Mouse (Mus musculus) urinary bladder, postnatal 14 days (tissue): Measurements from ENCODE around the gene Qrich1.
A peak's percentile ranks its signal among the peaks of the same experiment; 100 is the strongest.

Experiments used
- DNase-seq: peaks from one replicate; pipeline ENCODE4 v3.0.0; 2021; ENCODE audit warnings: low spot score

Gene Qrich1

GRCm38 (mm10) chr9:108516380-108517251 is at the start of gene Qrich1:
TSS of gene Qrich1 (plus strand) at chr9:108516806.
- DNase-seq: peak; percentile 95

GRCm38 (mm10) chr9:108469430-108469829 is 47.2 kb upstream of the Qrich1 start:
- DNase-seq: no peak

GRCm38 (mm10) chr9:108469845-108470244 is 46.8 kb upstream of the Qrich1 start:
- DNase-seq: no peak

- DNase-seq: no peak
Measured at GRCm38 (mm10) chr9:108474528-108474927, 42.1 kb upstream of the Qrich1 start.

- DNase-seq: peak; percentile 81
Measured at GRCm38 (mm10) chr9:108478638-108479156, 37.9 kb upstream of the Qrich1 start.

GRCm38 (mm10) chr9:108479241-108479640 is 37.4 kb upstream of the Qrich1 start:
- no peak for DNase-seq

GRCm38 (mm10) chr9:108479721-108480351 is 36.8 kb upstream of the Qrich1 start, which contains the start of gene Lamb2:
TSS of gene Lamb2 (plus strand) at chr9:108479736.
- peak; percentile 33 for DNase-seq

- no peak for DNase-seq
Measured at GRCm38 (mm10) chr9:108480813-108481519, 35.6 kb upstream of the Qrich1 start.

GRCm38 (mm10) chr9:108481520-108482210 is 34.9 kb upstream of the Qrich1 start:
- DNase-seq: no peak

- DNase-seq: no peak
Measured at GRCm38 (mm10) chr9:108483051-108483790, 33.4 kb upstream of the Qrich1 start.

GRCm38 (mm10) chr9:108484021-108484420 is 32.6 kb upstream of the Qrich1 start:
- DNase-seq: no peak

GRCm38 (mm10) chr9:108485301-108485875 is 31.2 kb upstream of the Qrich1 start:
- DNase-seq: no peak

- DNase-seq: no peak
Measured at GRCm38 (mm10) chr9:108486973-108487530, 29.6 kb upstream of the Qrich1 start.

GRCm38 (mm10) chr9:108488403-108488802 is 28.2 kb upstream of the Qrich1 start:
- DNase-seq: no peak

GRCm38 (mm10) chr9:108489215-108489614 is 27.4 kb upstream of the Qrich1 start:
- DNase-seq: no peak

GRCm38 (mm10) chr9:108489702-108490558 is 26.7 kb upstream of the Qrich1 start:
- DNase-seq: no peak

GRCm38 (mm10) chr9:108490559-108491285 is 25.9 kb upstream of the Qrich1 start, which contains the start of gene Usp19:
TSS of gene Usp19 (plus strand) at chr9:108490602.
- peak; percentile 97 for DNase-seq

- DNase-seq: no peak
Measured at GRCm38 (mm10) chr9:108491286-108491580, 25.4 kb upstream of the Qrich1 start.
